Mouse (Mus musculus) brain, embryonic 14.5 days (tissue): ENCODE data around the gene Sass6.

Experiments
- CTCF ChIP-seq: fragments of 200-500 bp; IDR thresholded peaks from 2 replicates; pipeline ENCODE4 v1.5.1; 2012; ENCODE audit warnings: inconsistent platforms, mild to moderate bottlenecking, moderate library complexity, borderline replicate concordance; ENCODE audit not compliant: insufficient read depth, insufficient read length; ENCODE audit errors: extremely low read depth
- POLR2A ChIP-seq: fragments of 200-500 bp; IDR thresholded peaks from 2 replicates; pipeline ENCODE4 v1.6.1; 2012; ENCODE audit warnings: mild to moderate bottlenecking, inconsistent platforms, borderline replicate concordance; ENCODE audit not compliant: poor library complexity, insufficient read depth, insufficient read length, severe bottlenecking; ENCODE audit errors: extremely low read depth

GRCm38 (mm10) chr3:116635799-116636198 is 41.0 kb downstream of the Sass6 start:
- TF ChIP-seq CTCF (no peak), POLR2A (no peak)
